Mouse (Mus musculus): ENCODE results near the gene Mkln1. TPM values are rescaled to one million over a fixed set of nuclear protein-coding genes. Genes with fewer than 3 reads are reported as not detected.

Gene Mkln1
- polyA plus RNA-seq, 1 experiment from 2014 or later, result 217 TPM

GRCm38 (mm10) chr6:31371140-31371539, 27.4 kb upstream of the Mkln1 start:
- H3K4me2 ChIP-seq (ENCODE audit: low read depth, low read length), result no peak overlapping the region
- peak overlapping the region; percentile 9; the same call in 1 of the 2 replicates for H3K27ac ChIP-seq (ENCODE audit: low read length)
- no peaks in the 10 kb centered on the region for H3K36me3 ChIP-seq (ENCODE audit: control insufficient read depth, insufficient read depth, low read length)
- no peak overlapping the region for H3K9ac ChIP-seq (ENCODE audit: low read length)
- 68% methylated on average over 3 of the region's 3 CpGs for WGBS
- H3K27me3 ChIP-seq (ENCODE audit: control insufficient read depth, insufficient read depth, low read depth, low read length), result no peaks in the 10 kb centered on the region
- H3K4me3 ChIP-seq (ENCODE audit: low read length), result no peak overlapping the region
- H3K4me1 ChIP-seq (replicated peaks; ENCODE audit: control insufficient read depth, insufficient read depth, low read length), result peaks cover 3% of the 10 kb centered on the region; the same call in 1 of the 2 replicates
- H3K9me3 ChIP-seq (ENCODE audit: control insufficient read depth, low read length), result no peaks in the 10 kb centered on the region
- ATAC-seq (ENCODE audit: low read depth), result no peak

DNA sequence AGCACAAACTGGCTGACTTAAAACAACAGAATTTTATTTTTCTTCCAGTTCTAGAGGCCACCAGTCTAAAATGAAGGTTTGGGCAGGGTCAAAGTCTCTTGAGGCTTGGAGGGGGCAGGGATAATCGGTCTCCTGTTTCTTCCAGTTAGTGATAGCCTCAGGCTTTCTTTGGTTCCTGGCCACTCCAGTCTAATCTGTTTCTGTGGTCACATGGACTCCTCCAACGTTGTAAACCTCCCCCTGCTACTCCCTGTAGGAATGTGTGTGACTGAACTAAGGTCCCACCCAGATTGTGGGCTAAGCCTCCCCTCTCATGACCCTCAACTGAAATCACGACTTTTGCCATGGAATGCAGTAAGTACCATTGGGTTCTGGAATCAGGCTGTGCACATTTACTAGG, 25.9 kb upstream of the Mkln1 start:
- Histone ChIP-seq H3K4me1 (replicated peaks; ENCODE audit: control insufficient read depth, insufficient read depth, low read length) (peaks cover 3% of the 10 kb centered on the region; the same call in 1 of the 2 replicates), H3K4me2 (ENCODE audit: low read depth, low read length) (no peak overlapping the region), H3K27me3 (ENCODE audit: control insufficient read depth, insufficient read depth, low read depth, low read length) (no peaks in the 10 kb centered on the region), H3K27ac (ENCODE audit: low read length) (no peak overlapping the region), H3K4me3 (ENCODE audit: low read length) (no peak overlapping the region), H3K9ac (ENCODE audit: low read length) (no peak overlapping the region), H3K36me3 (ENCODE audit: control insufficient read depth, insufficient read depth, low read length) (no peaks in the 10 kb centered on the region), H3K9me3 (ENCODE audit: control insufficient read depth, low read length) (no peaks in the 10 kb centered on the region)
- 0 out of 2 replicates have a peak, but pooled peaks have one; percentile 52 for ATAC-seq (ENCODE audit: low read depth)
- WGBS, result 26% methylated on average over 3 of the region's 3 CpGs

- peaks cover 3% of the 10 kb centered on the region; the same call in 1 of the 2 replicates for H3K4me1 ChIP-seq (replicated peaks; ENCODE audit: control insufficient read depth, insufficient read depth, low read length)
- no peak for ATAC-seq (ENCODE audit: low read depth)
These were observed 25.4 kb upstream of the Mkln1 start for GRCm38 (mm10) chr6:31373084-31373673.

GRCm38 (mm10) chr6:31382989-31383388, 15.5 kb upstream of the Mkln1 start:
- 84% methylated on average over 7 of the region's 7 CpGs for WGBS
- Histone ChIP-seq H3K9ac (ENCODE audit: low read length) (no peak overlapping the region), H3K4me3 (ENCODE audit: low read length) (no peak overlapping the region), H3K9me3 (ENCODE audit: control insufficient read depth, low read length) (no peaks in the 10 kb centered on the region), H3K4me2 (ENCODE audit: low read depth, low read length) (no peak overlapping the region), H3K27ac (ENCODE audit: low read length) (no peak overlapping the region), H3K4me1 (replicated peaks; ENCODE audit: control insufficient read depth, insufficient read depth, low read length) (no peaks in the 10 kb centered on the region), H3K27me3 (ENCODE audit: control insufficient read depth, insufficient read depth, low read depth, low read length) (no peaks in the 10 kb centered on the region), H3K36me3 (ENCODE audit: control insufficient read depth, insufficient read depth, low read length) (no peaks in the 10 kb centered on the region)
- ATAC-seq (ENCODE audit: low read depth), result no peak

More at GRCm38 (mm10) chr6:31373084-31373673, 25.4 kb upstream of the Mkln1 start:
- Histone ChIP-seq H3K4me2 (ENCODE audit: low read depth, low read length) (no peak overlapping the region), H3K36me3 (ENCODE audit: control insufficient read depth, insufficient read depth, low read length) (no peaks in the 10 kb centered on the region), H3K27me3 (ENCODE audit: control insufficient read depth, insufficient read depth, low read depth, low read length) (no peaks in the 10 kb centered on the region), H3K27ac (ENCODE audit: low read length) (no peak overlapping the region), H3K4me3 (ENCODE audit: low read length) (no peak overlapping the region), H3K9me3 (ENCODE audit: control insufficient read depth, low read length) (no peaks in the 10 kb centered on the region), H3K9ac (ENCODE audit: low read length) (no peak overlapping the region)
- 83% methylated on average over 6 of the region's 6 CpGs for WGBS

DNA sequence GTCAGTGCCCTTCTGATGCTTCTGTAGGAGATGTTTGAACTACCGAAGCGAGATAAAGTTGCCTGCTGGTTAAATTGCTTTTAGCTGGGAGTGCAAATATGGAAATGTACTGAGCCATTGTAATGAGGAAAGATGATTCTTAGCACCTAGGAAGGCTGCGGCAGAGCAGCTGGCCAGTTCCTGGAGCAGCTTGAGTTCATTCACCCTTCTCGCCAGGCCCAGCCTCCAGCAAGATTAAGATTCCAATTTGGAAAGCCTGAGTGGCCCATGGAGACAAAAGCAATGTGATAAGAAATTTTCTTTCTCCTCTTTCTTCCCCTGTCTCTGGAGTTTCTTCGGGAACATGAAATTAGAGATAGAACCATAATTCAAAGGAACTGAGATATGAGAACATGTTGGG, 13.7 kb upstream of the Mkln1 start:
- 45% methylated on average over 5 of the region's 5 CpGs for WGBS
- Histone ChIP-seq H3K36me3 (ENCODE audit: control insufficient read depth, insufficient read depth, low read length) (no peaks in the 10 kb centered on the region), H3K4me2 (ENCODE audit: low read depth, low read length) (no peak overlapping the region), H3K4me3 (ENCODE audit: low read length) (no peak overlapping the region), H3K9me3 (ENCODE audit: control insufficient read depth, low read length) (no peaks in the 10 kb centered on the region), H3K27me3 (ENCODE audit: control insufficient read depth, insufficient read depth, low read depth, low read length) (no peaks in the 10 kb centered on the region), H3K27ac (ENCODE audit: low read length) (no peak overlapping the region), H3K4me1 (replicated peaks; ENCODE audit: control insufficient read depth, insufficient read depth, low read length) (peaks cover under 1% of the 10 kb centered on the region; the same call in 1 of the 2 replicates), H3K9ac (ENCODE audit: low read length) (no peak overlapping the region)
- ATAC-seq (ENCODE audit: low read depth), result no peak

- 83% methylated on average over 10 of the region's 10 CpGs for WGBS
- Histone ChIP-seq H3K4me2 (ENCODE audit: low read depth, low read length) (no peak overlapping the region), H3K4me1 (replicated peaks; ENCODE audit: control insufficient read depth, insufficient read depth, low read length) (peaks cover 8% of the 10 kb centered on the region), H3K9me3 (ENCODE audit: control insufficient read depth, low read length) (no peaks in the 10 kb centered on the region), H3K36me3 (ENCODE audit: control insufficient read depth, insufficient read depth, low read length) (no peaks in the 10 kb centered on the region), H3K9ac (ENCODE audit: low read length) (no peak overlapping the region), H3K27me3 (ENCODE audit: control insufficient read depth, insufficient read depth, low read depth, low read length) (no peaks in the 10 kb centered on the region), H3K4me3 (ENCODE audit: low read length) (no peak overlapping the region), H3K27ac (ENCODE audit: low read length) (no peak overlapping the region)
- ATAC-seq (ENCODE audit: low read depth), result no peak
These were observed 13.0 kb upstream of the Mkln1 start for GRCm38 (mm10) chr6:31385281-31386145.

GRCm38 (mm10) chr6:31389716-31390115, 8.8 kb upstream of the Mkln1 start:
- Histone ChIP-seq H3K27ac (ENCODE audit: low read length) (no peak overlapping the region), H3K27me3 (ENCODE audit: control insufficient read depth, insufficient read depth, low read depth, low read length) (no peaks in the 10 kb centered on the region), H3K4me1 (replicated peaks; ENCODE audit: control insufficient read depth, insufficient read depth, low read length) (peaks cover 13% of the 10 kb centered on the region), H3K4me2 (ENCODE audit: low read depth, low read length) (no peak overlapping the region), H3K9ac (ENCODE audit: low read length) (no peak overlapping the region), H3K4me3 (ENCODE audit: low read length) (no peak overlapping the region), H3K36me3 (ENCODE audit: control insufficient read depth, insufficient read depth, low read length) (no peaks in the 10 kb centered on the region), H3K9me3 (ENCODE audit: control insufficient read depth, low read length) (no peaks in the 10 kb centered on the region)
- ATAC-seq (ENCODE audit: low read depth), result no peak
- WGBS, result 55% methylated on average over 6 of the region's 6 CpGs

DNA sequence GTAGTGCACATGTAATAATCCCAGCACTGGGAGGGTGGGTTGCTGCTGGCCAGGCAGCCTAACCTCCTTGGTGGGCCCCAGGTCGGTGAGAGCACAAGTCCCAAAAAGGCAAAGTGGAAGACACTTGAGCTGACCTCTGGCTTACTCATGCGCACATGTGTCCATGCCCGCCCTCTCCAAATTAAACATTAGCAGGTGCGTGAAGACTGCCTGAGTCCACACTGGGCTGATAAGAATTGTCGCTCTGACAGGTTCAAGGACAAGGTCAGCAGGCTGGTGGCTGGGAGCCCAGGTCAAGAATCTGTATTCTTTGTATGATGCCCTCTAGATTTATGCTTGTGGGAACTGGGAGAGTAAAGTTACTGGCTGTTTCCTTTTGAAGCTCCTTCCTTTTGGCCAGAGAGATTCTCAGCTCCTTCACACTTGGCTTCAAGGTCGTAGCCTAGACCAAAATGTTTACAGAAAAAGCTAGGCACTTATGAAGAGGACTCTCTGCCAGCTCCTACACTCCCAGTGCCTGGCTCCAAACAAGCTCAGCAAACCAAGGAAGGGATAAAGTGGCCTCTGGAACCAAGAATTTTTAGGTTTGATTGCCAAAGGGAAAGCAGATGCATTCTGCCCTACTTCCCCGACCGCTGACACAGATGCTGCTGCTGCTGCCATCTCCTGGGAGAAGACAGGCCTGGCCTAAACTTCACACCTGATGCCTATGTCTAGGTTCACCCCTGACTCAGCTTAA, 8.1 kb upstream of the Mkln1 start:
- Histone ChIP-seq H3K9ac (ENCODE audit: low read length) (no peak overlapping the region), H3K4me1 (replicated peaks; ENCODE audit: control insufficient read depth, insufficient read depth, low read length) (peaks cover 13% of the 10 kb centered on the region), H3K36me3 (ENCODE audit: control insufficient read depth, insufficient read depth, low read length) (no peaks in the 10 kb centered on the region), H3K27me3 (ENCODE audit: control insufficient read depth, insufficient read depth, low read depth, low read length) (no peaks in the 10 kb centered on the region), H3K27ac (ENCODE audit: low read length) (peak overlapping the region; percentile 35; the same call in 1 of the 2 replicates), H3K9me3 (ENCODE audit: control insufficient read depth, low read length) (no peaks in the 10 kb centered on the region), H3K4me3 (ENCODE audit: low read length) (no peak overlapping the region), H3K4me2 (ENCODE audit: low read depth, low read length) (no peak overlapping the region)
- WGBS, result 25% methylated on average over 8 of the region's 8 CpGs
- ATAC-seq (ENCODE audit: low read depth), result peak; percentile 66

- H3K4me2 ChIP-seq (ENCODE audit: low read depth, low read length), result no peak overlapping the region
These were observed 5.7 kb upstream of the Mkln1 start for GRCm38 (mm10) chr6:31392871-31393270.

More at GRCm38 (mm10) chr6:31392871-31393270, 5.7 kb upstream of the Mkln1 start:
- Histone ChIP-seq H3K27ac (ENCODE audit: low read length) (no peak overlapping the region), H3K27me3 (ENCODE audit: control insufficient read depth, insufficient read depth, low read depth, low read length) (no peaks in the 10 kb centered on the region), H3K9ac (ENCODE audit: low read length) (no peak overlapping the region), H3K36me3 (ENCODE audit: control insufficient read depth, insufficient read depth, low read length) (no peaks in the 10 kb centered on the region), H3K4me3 (ENCODE audit: low read length) (no peak overlapping the region), H3K4me1 (replicated peaks; ENCODE audit: control insufficient read depth, insufficient read depth, low read length) (peaks cover 14% of the 10 kb centered on the region), H3K9me3 (ENCODE audit: control insufficient read depth, low read length) (no peaks in the 10 kb centered on the region)
- WGBS, result 76% methylated on average over 5 of the region's 5 CpGs
- ATAC-seq (ENCODE audit: low read depth), result no peak

Measured in lung, embryonic 16.5 days (tissue).